ENCODE assay signal across 9 mouse cellular contexts in the genomic region with DNA sequence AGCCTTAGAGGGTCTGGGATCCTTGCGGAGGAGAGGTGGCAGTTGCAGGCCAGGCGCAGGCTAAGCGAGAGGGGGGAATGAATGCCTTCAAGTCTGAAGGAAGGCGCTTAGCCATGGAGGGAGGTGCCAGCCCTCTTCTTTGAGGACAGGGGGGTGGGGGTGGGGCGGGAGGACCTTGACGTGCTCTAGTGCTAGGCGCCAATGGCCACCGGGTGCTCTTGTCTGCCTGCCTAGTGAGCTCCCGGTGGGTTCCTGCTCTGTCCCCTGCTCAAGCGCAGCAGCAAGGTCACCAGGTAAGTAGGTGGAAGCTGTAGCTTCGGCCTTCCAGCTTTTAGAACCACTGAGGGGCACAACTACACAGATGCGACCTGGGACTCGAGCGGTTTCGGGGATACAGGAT. TPM values are rescaled to one million over a fixed set of nuclear protein-coding genes. Genes with fewer than 3 reads are reported as not detected.
A peak's percentile ranks its signal among the peaks of the same experiment; 100 is the strongest.
DNase-seq lines count a peak whose midpoint lies in the region; ATAC-seq lines count a peak whose summit lies in the region.
"Had no signal": no experiment of that assay in that cellular context is flagged by ENCODE, and none has a peak within 500 bp of the region (broad histone marks: within the 10 kb centered on the region; RNA-seq: fewer than 3 reads in every experiment).

No protein-coding gene starts in this region.

- peak overlapping the region; percentile 65 for H3K4me3 ChIP-seq in heart, embryonic 15.5 days
- H3K4me3 ChIP-seq in hindbrain, embryonic 16.5 days (ENCODE audit: low read length), result peak overlapping the region; percentile 72
- H3K4me3 ChIP-seq in midbrain, embryonic 16.5 days (ENCODE audit: low read depth, low read length), result peak overlapping the region; percentile 51

- H3K9me3 ChIP-seq in heart, embryonic 15.5 days (replicated peaks), result no peaks in the 10 kb centered on the region
- H3K9me3 ChIP-seq in hindbrain, embryonic 16.5 days (ENCODE audit: control insufficient read depth, low read length), result no peaks in the 10 kb centered on the region
- no peaks in the 10 kb centered on the region for H3K9me3 ChIP-seq in midbrain, embryonic 16.5 days (replicated peaks; ENCODE audit: control insufficient read depth, low read length, poor library complexity, severe bottlenecking)

- WGBS in heart, embryonic 15.5 days, result 6% methylated on average over 15 of the region's 15 CpGs
- WGBS in hindbrain, embryonic 16.5 days, result 4% methylated on average over 15 of the region's 15 CpGs
- 4% methylated on average over 14 of the region's 15 CpGs for WGBS in midbrain, embryonic 16.5 days

- peak overlapping the region; percentile 42; the same call in 1 of the 2 replicates for H3K27ac ChIP-seq in heart, embryonic 15.5 days
- no peak overlapping the region for H3K27ac ChIP-seq in hindbrain, embryonic 16.5 days (ENCODE audit: low read depth, low read length)
- no peak overlapping the region for H3K27ac ChIP-seq in midbrain, embryonic 16.5 days (ENCODE audit: low read length)

- no peak for DNase-seq in heart, postnatal 10 days
- peak; percentile 34 for DNase-seq in embryo, embryonic 11 days
- DNase-seq in adrenal gland, postnatal 25 days, result no peak
- DNase-seq in frontal cortex, postnatal 36 days (ENCODE audit: low spot score in 2 of 2), result no peak
- DNase-seq in adrenal gland, postnatal 14 days, result no peak
- DNase-seq: cerebellum, adult 18-20 months had no signal

- no peaks in the 10 kb centered on the region for H3K36me3 ChIP-seq in heart, embryonic 15.5 days
- H3K36me3 ChIP-seq in hindbrain, embryonic 16.5 days (ENCODE audit: control insufficient read depth, insufficient read depth, low read length), result no peaks in the 10 kb centered on the region
- no peaks in the 10 kb centered on the region for H3K36me3 ChIP-seq in midbrain, embryonic 16.5 days (ENCODE audit: control insufficient read depth, insufficient read depth, low read length)

- H3K4me1 ChIP-seq in heart, embryonic 15.5 days (replicated peaks), result peaks cover 19% of the 10 kb centered on the region
- H3K4me1 ChIP-seq in hindbrain, embryonic 16.5 days (ENCODE audit: control insufficient read depth, insufficient read depth, low read depth, low read length), result peaks cover 6% of the 10 kb centered on the region
- H3K4me1 ChIP-seq in midbrain, embryonic 16.5 days (ENCODE audit: control insufficient read depth, insufficient read depth, low read length), result peaks cover 14% of the 10 kb centered on the region; the same call in 1 of the 2 replicates

- peak overlapping the region; percentile 99 for H3K4me2 ChIP-seq in heart, embryonic 15.5 days
- peak overlapping the region; percentile 100 for H3K4me2 ChIP-seq in hindbrain, embryonic 16.5 days (ENCODE audit: low read length)
- peak overlapping the region; percentile 100 for H3K4me2 ChIP-seq in midbrain, embryonic 16.5 days (ENCODE audit: low read length)

- intact Hi-C loops in heart, postnatal 10 days (cut with DNase I), result no loop called here

- H3K27me3 ChIP-seq in heart, embryonic 15.5 days, result 0 out of 2 replicates have a peak, but pooled peaks cover 3% of the 10 kb centered on the region
- peaks cover 12% of the 10 kb centered on the region for H3K27me3 ChIP-seq in hindbrain, embryonic 16.5 days (replicated peaks; ENCODE audit: control insufficient read depth, insufficient read depth, low read length)
- peaks cover 18% of the 10 kb centered on the region for H3K27me3 ChIP-seq in midbrain, embryonic 16.5 days (ENCODE audit: control insufficient read depth, insufficient read depth, low read depth, low read length)

- H3K9ac ChIP-seq in heart, embryonic 15.5 days, result peak overlapping the region; percentile 65
- H3K9ac ChIP-seq in hindbrain, embryonic 16.5 days (ENCODE audit: low read depth, low read length), result peak overlapping the region; percentile 15; the same call in 1 of the 2 replicates
- H3K9ac ChIP-seq in midbrain, embryonic 16.5 days (ENCODE audit: low read depth, low read length), result peak overlapping the region; percentile 68; the same call in 1 of the 2 replicates

- peak; percentile 60; the same call in 1 of the 2 replicates for ATAC-seq in heart, embryonic 15.5 days (replicated peaks; ENCODE audit: insufficient number of reproducible peaks, insufficient read depth, low FRiP score, low read depth)
- ATAC-seq in hindbrain, embryonic 16.5 days, result peak; percentile 10; the same call in 1 of the 2 replicates
- no peak for ATAC-seq in midbrain, embryonic 16.5 days

RNA-seq across cellular contexts. Expression of gene Ppp1r3g, which starts 9.1 kb away (rescaled TPM):
- 4.9 and 5.1 TPM in 2 replicates for polyA plus RNA-seq in heart, embryonic 15.5 days (2015; fragmentation: Nextera tagmentation; extraction: Ambion mirVana)
- 1 to 10 TPM in 1 of 2 experiments, under 1 TPM in 1; 0.79 to 1.3 TPM for total RNA-seq in heart, postnatal 10 days (2021)
- polyA plus RNA-seq in hindbrain, embryonic 16.5 days (2015; fragmentation: Nextera tagmentation; extraction: Ambion mirVana), result 0.56 and 1.2 TPM in 2 replicates
- 0.48 and 0.95 TPM in 2 replicates for polyA plus RNA-seq in midbrain, embryonic 16.5 days (2015; fragmentation: Nextera tagmentation; extraction: Ambion mirVana)
- total RNA-seq in adrenal gland, postnatal 25 days (2021), result 0.38 and 0.43 TPM in 2 replicates
- total RNA-seq in adrenal gland, postnatal 14 days (2021), result 0.26 and 0.82 TPM in 2 replicates

Comparison
In these comparisons a context has a peak if more than half of its experiments do, and no peak if none do; other contexts are left out.
1. H3K9ac ChIP-seq: peak in every context shown above with its lines; median percentile 68 in midbrain, embryonic 16.5 days; 65 in heart, embryonic 15.5 days; 15 in hindbrain, embryonic 16.5 days.